Mouse (Mus musculus) layer of hippocampus, postnatal 10 days (tissue): ENCODE measurements at regions not wholly inside any gene's neighbourhood (a gene's known extent, or its start where the extent isn't known, plus 50 kb on each side); places are given as distances from the start of the nearest gene placed in this dataset.
A peak's percentile ranks its signal among the peaks of the same experiment; 100 is the strongest.

Experiments
- DNase-seq, 2 experiments: peaks; one replicate each; pipeline ENCODE4 v3.0.0; 2021; ENCODE audit warnings: low spot score in 2 of 2

GRCm38 (mm10) chr3:52708746-52709145 is 308.3 kb downstream of the Cog6 start:
- no peak for DNase-seq

- DNase-seq: no peak
These were observed 308.7 kb downstream of the Cog6 start for GRCm38 (mm10) chr3:52708301-52708700.

GRCm38 (mm10) chr3:52706626-52707025 is 310.4 kb downstream of the Cog6 start:
- no peak for DNase-seq

GRCm38 (mm10) chr3:52703751-52704150 is 313.3 kb downstream of the Cog6 start:
- no peak for DNase-seq

GRCm38 (mm10) chr3:52702962-52703361 is 314.1 kb downstream of the Cog6 start:
- no peak for DNase-seq

GRCm38 (mm10) chr3:52701601-52702000 is 315.4 kb downstream of the Cog6 start:
- DNase-seq: no peak

- no peak for DNase-seq
These were observed 323.2 kb downstream of the Cog6 start for GRCm38 (mm10) chr3:52693813-52694212.

GRCm38 (mm10) chr3:52685434-52686181 is 331.4 kb downstream of the Cog6 start:
- DNase-seq: no peak

GRCm38 (mm10) chr3:52680824-52681388 is 336.1 kb downstream of the Cog6 start:
- no peak for DNase-seq

GRCm38 (mm10) chr3:52676886-52677670 is 340.0 kb downstream of the Cog6 start:
- DNase-seq: peak in 1 of 2 experiments; percentile 11

GRCm38 (mm10) chr3:52670628-52671028 is 346.4 kb downstream of the Cog6 start:
- DNase-seq: no peak

- peak; percentile 46 to 63 for DNase-seq
These were observed 353.9 kb downstream of the Cog6 start for GRCm38 (mm10) chr3:52663161-52663602.

- DNase-seq: peak; percentile 53 to 60
These were observed 354.7 kb downstream of the Cog6 start for GRCm38 (mm10) chr3:52662164-52662908.

GRCm38 (mm10) chr3:52653006-52653405 is 364.0 kb downstream of the Cog6 start:
- no peak for DNase-seq

- no peak for DNase-seq
These were observed 364.6 kb downstream of the Cog6 start for GRCm38 (mm10) chr3:52652476-52652870.

- DNase-seq: no peak
These were observed 365.1 kb downstream of the Cog6 start for GRCm38 (mm10) chr3:52651862-52652475.

GRCm38 (mm10) chr3:52650071-52650470 is 367.0 kb downstream of the Cog6 start:
- DNase-seq: no peak

GRCm38 (mm10) chr3:52648836-52649500 is 368.1 kb downstream of the Cog6 start:
- no peak for DNase-seq

GRCm38 (mm10) chr3:52647900-52648299 is 369.1 kb downstream of the Cog6 start:
- no peak for DNase-seq

GRCm38 (mm10) chr3:52647161-52647692 is 369.8 kb downstream of the Cog6 start:
- DNase-seq: no peak
